Mouse (Mus musculus): ENCODE data around the gene Trmt13. TPM values are rescaled to one million over a fixed set of nuclear protein-coding genes. Genes with fewer than 3 reads are reported as not detected.
"Not testable (repeated sequence)": the region's sequence is repeated elsewhere in the genome, so short reads cannot be mapped to it uniquely, and the experiment has no call there.

The Trmt13 gene
- 1 to 10 TPM; 4.8 to 5.5 TPM for total RNA-seq (2021)
- long read RNA-seq, experiment 1, partial matches to known transcripts: 4 of 20 reads
- long read RNA-seq, experiment 1, other reads (novel, unspliced or antisense): 15 of 20 reads
- long read RNA-seq, experiment 2, partial matches to known transcripts: 3 of 18 reads
- long read RNA-seq, experiment 2, other reads (novel, unspliced or antisense): 15 of 18 reads

DNA sequence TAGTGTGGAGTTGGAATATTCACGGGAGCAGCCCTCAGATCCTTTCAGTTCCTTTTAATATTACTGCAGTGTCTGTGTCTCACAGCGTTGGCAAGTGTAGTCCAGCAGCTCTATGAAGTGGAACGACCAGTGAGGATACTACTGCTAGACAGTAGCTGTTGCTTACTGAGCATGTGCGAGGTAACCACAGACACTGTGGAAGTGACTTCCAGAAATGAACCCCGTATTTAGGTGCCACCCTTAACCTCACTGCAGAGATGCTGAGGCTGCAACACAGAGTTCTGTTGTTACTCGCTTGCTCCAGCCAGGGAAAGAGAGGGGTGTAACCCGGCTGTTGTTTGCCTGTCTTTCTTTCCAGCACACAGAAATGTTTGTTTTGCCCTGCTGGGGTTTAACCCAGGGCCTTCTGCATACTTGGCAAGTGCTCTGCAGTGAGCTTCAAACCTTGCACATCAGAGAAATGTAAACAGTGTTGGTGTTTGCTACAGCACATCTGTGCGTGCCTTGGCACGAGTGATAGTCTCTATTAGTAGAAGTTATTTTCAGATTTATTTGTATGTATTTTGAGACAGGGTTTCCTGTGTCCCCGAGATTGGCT, at the start of gene Trmt13:
Gene Trmt13 (minus strand): TSS at position 293 of the 598 bp plus-strand sequence.
- DNase-seq: peak; percentile 6

GRCm38 (mm10) chr3:116662463-116662863, 48.1 kb upstream of the Trmt13 start, which contains the start of gene Mfsd14a:
Gene Mfsd14a, minus strand, starts transcription at chr3:116662677.
- DNase-seq: peak; percentile 99

- DNase-seq: no peak
These were observed 47.6 kb upstream of the Trmt13 start for GRCm38 (mm10) chr3:116661870-116662414.

GRCm38 (mm10) chr3:116661288-116661869, 47.0 kb upstream of the Trmt13 start:
- DNase-seq: no peak

DNA sequence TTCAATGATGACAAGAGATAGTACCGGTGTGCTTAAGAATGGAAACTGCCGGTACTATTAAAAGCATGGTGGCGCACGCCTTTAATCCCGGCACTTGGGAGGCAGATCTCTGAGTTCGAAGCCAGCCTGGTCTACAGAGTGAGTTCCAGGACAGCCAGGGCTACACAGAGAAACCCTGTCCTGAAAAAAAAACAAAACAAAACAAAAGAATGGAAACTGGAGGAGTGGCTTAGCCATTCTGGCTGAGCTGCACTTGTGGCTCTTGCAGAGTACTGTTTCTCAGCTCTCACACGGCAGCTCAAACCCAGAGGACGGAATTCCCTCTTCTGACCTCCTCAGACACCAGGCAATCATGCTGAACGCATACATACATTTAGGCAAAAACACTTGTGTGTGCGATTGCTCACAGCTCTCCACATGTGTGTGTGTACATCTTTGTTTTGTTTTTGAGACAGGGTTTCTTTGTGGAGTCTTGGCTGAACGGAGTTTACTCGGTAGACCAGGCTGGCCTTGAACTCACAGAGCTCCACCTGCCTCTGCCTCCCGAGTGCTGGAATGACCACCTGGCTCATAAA, 45.6 kb upstream of the Trmt13 start:
- no peak for DNase-seq

DNA sequence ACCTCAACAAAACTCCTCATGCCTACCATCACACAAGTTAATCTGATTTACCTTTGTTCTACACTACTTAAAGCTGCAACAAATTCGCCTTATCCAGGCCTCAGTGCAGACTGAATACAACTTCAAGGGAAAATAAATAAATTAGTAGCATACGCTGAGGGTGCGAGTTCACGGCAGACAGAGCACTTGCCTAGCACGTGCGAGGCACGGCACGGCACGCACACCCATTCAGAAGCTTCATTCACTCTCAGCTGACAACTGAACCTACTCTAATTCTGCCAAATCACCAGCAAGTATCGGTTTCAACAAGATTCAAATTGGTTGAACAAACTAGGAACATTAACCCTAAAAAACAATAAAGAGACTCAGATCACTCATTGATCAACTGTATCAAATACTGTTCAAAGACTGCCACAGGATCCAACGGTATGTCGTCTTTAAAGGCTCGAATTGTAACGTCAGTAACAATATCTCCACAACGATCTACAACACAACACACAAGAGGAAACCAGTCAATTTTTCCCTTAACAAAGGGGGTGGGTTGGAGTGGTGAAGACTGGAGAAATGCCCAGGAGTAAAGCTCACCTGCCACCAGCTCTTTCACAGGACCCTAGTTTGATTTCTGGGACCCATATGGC, 44.7 kb upstream of the Trmt13 start:
- no peak for DNase-seq

- no peak for DNase-seq
These were observed 42.0 kb upstream of the Trmt13 start for GRCm38 (mm10) chr3:116656184-116656965.

GRCm38 (mm10) chr3:116654051-116654450, 39.7 kb upstream of the Trmt13 start:
- DNase-seq: not testable (repeated sequence)

- no peak for DNase-seq
These were observed 39.0 kb upstream of the Trmt13 start for GRCm38 (mm10) chr3:116653278-116653945.

- DNase-seq: no peak
These were observed 37.7 kb upstream of the Trmt13 start for GRCm38 (mm10) chr3:116652033-116652446.

- DNase-seq: no peak
These were observed 36.3 kb upstream of the Trmt13 start for GRCm38 (mm10) chr3:116650698-116651097.

- no peak for DNase-seq
These were observed 34.4 kb upstream of the Trmt13 start for GRCm38 (mm10) chr3:116648805-116649204.

GRCm38 (mm10) chr3:116646387-116646786, 32.0 kb upstream of the Trmt13 start:
- no peak for DNase-seq

DNA sequence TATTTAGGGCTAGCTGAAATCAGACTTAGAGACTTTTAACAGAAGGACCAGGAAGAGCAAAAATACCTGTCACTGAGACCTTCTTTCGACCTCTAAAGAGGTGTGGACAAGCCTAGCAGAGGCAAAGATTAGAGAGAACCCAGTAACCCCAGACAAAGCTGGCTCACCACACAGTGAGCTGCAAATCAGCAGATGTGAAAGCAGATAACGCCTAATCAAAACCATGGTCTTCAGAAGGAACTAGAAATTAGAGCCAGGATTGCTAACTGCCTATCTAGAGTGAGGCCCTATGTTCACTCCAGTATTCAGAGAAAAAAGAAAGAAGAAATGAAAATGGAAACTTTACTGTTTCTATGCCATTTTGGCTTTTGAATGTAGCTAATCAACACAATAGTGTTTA, 28.0 kb upstream of the Trmt13 start:
- no peak for DNase-seq

- no peak for DNase-seq
These were observed 27.5 kb upstream of the Trmt13 start for GRCm38 (mm10) chr3:116641811-116642371.

- no peak for DNase-seq
These were observed 25.6 kb upstream of the Trmt13 start for GRCm38 (mm10) chr3:116640024-116640423.

DNA sequence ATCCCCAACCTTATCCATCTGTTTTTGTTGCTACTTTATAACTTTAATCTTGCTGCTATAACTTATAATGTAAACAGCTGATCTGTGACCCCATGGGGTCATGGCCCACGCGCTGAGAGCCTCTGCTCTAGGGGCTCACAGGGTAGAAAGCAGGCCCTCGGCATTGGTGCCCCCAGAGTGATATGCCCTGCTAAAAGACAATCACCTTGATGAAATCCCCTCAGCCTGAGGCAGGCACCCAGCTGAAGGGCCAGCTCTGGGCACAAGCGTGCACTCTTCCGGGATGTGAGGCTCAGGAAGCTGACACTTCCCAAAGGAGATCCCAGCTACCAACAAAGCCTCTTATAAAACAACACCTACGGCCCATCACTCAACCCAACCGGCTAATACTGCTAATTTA, 24.2 kb upstream of the Trmt13 start:
- DNase-seq: no peak

DNA sequence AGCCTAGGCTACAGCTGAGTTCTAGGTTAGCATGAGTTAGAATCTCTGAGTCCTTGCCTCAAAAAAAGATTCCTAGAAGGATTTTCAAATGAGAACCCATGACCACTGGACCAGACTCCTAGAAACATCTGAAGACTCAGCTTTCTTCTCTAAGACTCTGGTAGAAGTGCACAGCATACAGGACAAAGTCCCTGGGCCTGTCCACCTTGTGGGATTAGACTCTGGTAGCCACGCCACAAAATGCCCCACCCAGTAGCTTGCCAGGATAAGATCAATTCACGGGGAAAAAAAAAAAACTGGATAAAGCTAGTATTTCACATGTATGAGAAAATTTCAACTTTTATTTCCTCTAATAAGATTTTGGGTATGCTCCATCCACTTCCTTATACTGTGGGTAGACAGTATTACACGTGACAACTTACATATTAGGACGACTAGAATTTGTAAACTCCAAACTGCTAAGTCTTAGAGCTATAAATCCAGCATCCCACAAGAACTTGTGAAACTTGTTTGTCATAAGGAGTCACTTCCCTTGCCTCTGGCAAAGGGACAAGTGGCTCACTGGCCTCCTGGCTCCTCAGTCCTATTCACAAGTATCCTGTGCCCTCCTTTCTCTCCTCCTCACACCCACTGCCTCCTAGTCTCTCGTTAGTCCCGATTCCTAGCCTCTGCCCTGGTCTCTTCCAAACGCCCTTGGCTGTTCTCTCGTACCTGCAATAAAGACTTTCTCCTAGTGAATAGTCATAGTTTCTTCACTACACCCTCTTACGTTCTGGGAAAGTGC, 23.5 kb upstream of the Trmt13 start:
- DNase-seq: no peak

DNA sequence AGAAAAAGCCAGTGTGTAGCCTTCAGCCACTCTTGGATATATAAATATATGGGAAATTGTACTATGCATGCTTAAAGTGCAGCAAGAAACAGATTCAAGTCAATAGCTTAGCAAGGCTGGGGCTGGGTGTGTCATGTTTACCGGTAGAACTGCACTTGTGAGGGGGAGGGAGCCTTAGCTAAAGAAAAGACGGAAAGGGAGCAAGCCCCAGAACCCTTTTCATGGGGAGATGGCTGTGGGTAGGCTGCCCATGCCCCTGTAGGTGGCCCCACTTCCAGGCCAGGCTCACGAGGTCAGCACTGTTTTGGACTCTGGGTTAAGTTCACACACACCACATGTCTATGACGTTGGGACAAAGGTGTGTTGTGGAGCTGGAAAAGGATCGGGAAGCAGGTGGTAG, 21.4 kb upstream of the Trmt13 start:
- DNase-seq: no peak

- no peak for DNase-seq
These were observed 20.5 kb upstream of the Trmt13 start for GRCm38 (mm10) chr3:116634853-116635252.

Measured in gastrocnemius, postnatal 25 days (tissue).